Mouse (Mus musculus) brain, embryonic 14.5 days (tissue): ENCODE measurements around the gene Sall4. TPM values are rescaled to one million over a fixed set of nuclear protein-coding genes. Genes with fewer than 3 reads are reported as not detected.

Source experiments
- DNase-seq: peaks from one replicate; pipeline ENCODE4 v3.0.0-alpha.2; 2011; ENCODE audit warnings: low read depth
- CTCF ChIP-seq: fragments of 200-500 bp; IDR thresholded peaks from 2 replicates; pipeline ENCODE4 v1.5.1; 2012; ENCODE audit warnings: inconsistent platforms, mild to moderate bottlenecking, moderate library complexity, borderline replicate concordance; ENCODE audit not compliant: insufficient read depth, insufficient read length; ENCODE audit errors: extremely low read depth
- POLR2A ChIP-seq: fragments of 200-500 bp; IDR thresholded peaks from 2 replicates; pipeline ENCODE4 v1.6.1; 2012; ENCODE audit warnings: mild to moderate bottlenecking, inconsistent platforms, borderline replicate concordance; ENCODE audit not compliant: poor library complexity, insufficient read depth, insufficient read length, severe bottlenecking; ENCODE audit errors: extremely low read depth
- polyA plus RNA-seq: library from polyadenylated mRNA; depleted of rRNA; stranded (reverse); fragments of >200 nt; gene quantifications from 2 replicates; pipeline ENCODE4 v1.2.3, GENCODE M21; 2012

Gene Sall4
- polyA plus RNA-seq, 1 experiment, result 1.2 TPM

- DNase-seq, result peak; percentile 90
- TF ChIP-seq POLR2A (peak; percentile 45; the same call in 1 of the 2 replicates), CTCF (peak; percentile 30; the same call in 1 of the 2 replicates)
These were observed 26.3 kb downstream of the Sall4 start for GRCm38 (mm10) chr2:168741273-168742058.

DNA sequence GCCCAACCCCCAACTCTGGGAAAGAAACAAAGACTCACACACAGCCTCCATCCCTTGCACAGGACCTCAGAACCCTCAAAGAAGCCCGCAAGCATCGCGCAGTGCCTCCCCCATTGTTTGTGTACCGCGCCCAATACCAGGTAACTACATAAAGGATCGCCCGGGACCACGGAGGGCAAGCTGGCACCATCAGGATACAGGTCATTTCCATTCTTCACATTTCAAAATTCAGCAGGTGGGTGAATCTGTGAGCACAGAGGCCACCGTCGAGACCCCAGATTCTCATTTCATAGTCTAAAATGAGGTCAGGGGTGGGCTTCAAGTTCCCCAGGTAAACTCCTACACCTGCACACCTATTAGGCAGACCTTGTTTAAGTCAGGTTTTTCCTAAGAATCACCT lies 27.2 kb downstream of the Sall4 start:
- DNase-seq, result peak; percentile 21
- TF ChIP-seq CTCF (no peak), POLR2A (no peak)

DNA sequence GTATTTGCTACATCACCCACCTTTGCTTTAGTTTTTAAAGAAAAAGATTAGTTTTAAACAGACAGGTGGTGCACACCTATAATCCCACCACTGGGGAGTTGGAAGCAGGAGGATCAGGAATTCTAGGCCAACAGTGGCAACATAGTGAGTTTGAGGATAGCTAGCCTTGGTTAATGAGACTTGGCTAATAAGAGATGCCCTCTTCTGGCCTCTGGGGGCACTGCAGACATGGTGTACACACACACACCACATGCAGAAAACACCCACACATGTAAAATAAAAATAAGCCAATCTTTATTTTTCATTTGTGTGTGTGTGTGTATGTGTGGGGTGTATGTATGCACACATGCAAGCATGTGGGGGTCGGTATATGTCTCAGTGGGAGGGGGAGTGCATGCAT lies 28.9 kb downstream of the Sall4 start:
- no peak for TF ChIP-seq POLR2A
- TF ChIP-seq CTCF, result peak; percentile 26; the same call in 1 of the 2 replicates
- no peak for DNase-seq

GRCm38 (mm10) chr2:168737878-168738277 lies 29.9 kb downstream of the Sall4 start:
- DNase-seq, result no peak
- TF ChIP-seq POLR2A (no peak), CTCF (no peak)

GRCm38 (mm10) chr2:168734023-168734422 lies 33.7 kb downstream of the Sall4 start:
- peak; percentile 16 for DNase-seq

GRCm38 (mm10) chr2:168731258-168731657 lies 36.5 kb downstream of the Sall4 start:
- DNase-seq, result no peak
- TF ChIP-seq POLR2A (no peak), CTCF (no peak)

More at GRCm38 (mm10) chr2:168734023-168734422, 33.7 kb downstream of the Sall4 start:
- no peak for TF ChIP-seq CTCF
- no peak for TF ChIP-seq POLR2A

GRCm38 (mm10) chr2:168729736-168730135 lies 38.0 kb downstream of the Sall4 start:
- DNase-seq, result no peak
- TF ChIP-seq CTCF, result no peak

DNA sequence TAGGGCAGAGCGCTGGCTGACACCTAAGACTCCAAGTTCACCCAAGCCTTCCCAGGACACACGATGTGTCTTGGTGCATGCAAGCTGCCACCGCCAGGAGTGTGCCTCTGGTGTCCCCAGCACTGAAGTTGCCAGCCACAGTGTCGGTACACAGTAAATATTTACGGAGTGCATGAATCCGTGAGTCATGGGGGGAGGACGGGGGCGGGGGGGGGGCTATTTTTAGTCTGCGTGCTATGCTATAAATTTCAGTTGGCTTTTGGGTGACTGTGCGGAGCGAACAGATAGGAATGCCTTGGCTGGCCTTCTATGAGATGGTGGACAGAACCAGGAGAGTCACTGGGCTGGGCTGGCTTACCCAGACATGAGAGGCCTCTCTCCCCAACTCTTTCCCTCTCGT lies 39.7 kb downstream of the Sall4 start:
- TF ChIP-seq CTCF (no peak), POLR2A (no peak)
- DNase-seq, result no peak

DNA sequence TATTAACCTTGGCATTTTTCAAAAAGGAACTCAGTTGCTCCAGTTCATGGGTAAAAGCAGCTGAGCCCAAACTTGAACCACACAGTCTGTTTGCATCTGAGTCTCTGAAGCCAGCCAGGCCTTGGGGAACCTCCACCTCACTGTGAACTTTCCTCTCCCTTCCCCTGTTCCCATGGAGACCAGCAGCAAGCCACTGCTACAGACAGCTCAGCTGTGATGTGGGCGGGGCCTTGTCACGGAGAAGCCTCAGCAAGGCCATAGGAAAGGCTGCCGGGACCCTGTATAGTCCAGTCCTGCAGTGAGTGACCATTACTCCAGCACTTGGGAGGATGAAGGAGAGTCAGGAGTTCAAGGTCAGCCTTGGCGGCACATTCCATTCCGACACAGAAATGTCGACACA lies 41.7 kb downstream of the Sall4 start:
- no peak for TF ChIP-seq CTCF
- no peak for TF ChIP-seq POLR2A
- peak; percentile 88 for DNase-seq

DNA sequence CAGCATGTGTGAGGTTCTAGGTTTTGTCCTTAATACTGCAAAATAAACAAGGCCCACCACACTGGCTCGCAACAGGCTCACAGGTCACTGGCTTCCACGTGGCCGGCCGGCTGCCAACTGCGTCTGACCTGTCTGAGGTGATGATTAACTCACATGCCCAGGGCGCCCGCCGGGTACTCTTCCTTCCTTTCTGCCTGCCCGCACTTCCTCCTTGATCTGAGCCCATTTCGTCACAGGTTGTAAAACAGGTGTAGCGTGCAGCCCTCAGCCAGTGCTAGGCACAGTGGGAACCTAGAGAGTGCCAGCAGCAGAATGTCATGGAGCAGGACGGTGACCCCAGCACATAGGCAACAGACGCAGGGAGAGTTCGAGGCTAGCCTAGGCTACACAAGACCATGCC lies 46.4 kb downstream of the Sall4 start:
- TF ChIP-seq CTCF (no peak), POLR2A (no peak)
- DNase-seq, result no peak

GRCm38 (mm10) chr2:168719742-168720141 lies 48.0 kb downstream of the Sall4 start:
- TF ChIP-seq CTCF, result peak; percentile 8; the same call in 1 of the 2 replicates
- no peak for TF ChIP-seq POLR2A
- DNase-seq, result no peak

DNA sequence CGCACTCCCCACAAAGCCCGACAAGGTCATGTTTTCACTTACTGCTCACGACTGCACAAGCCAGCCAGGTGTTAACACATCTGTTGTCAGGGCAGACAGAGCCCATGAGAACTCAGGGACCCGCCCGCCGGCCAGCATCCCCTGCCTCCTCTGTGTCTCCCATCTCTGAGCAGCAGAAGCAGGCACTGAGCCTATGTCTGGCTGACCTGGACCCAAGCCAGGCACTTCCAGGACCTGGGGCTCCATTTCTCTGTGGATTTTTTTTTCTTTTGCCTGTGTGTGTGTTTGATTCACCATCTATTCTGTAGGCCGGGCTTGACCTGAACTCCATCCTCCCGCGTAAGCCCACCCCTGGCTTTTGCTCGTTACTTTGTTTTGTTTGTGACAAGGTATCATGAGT lies 49.0 kb downstream of the Sall4 start:
- TF ChIP-seq POLR2A (no peak), CTCF (no peak)
- DNase-seq, result no peak

- no peak for DNase-seq
- TF ChIP-seq POLR2A (no peak), CTCF (no peak)
These were observed 49.5 kb downstream of the Sall4 start for GRCm38 (mm10) chr2:168718267-168718666.
